8 mouse cellular contexts compared by ENCODE assay signal in genomic region chr1:82291151-82291797, GRCm38 (mm10). TPM values are rescaled to one million over a fixed set of nuclear protein-coding genes. Genes with fewer than 3 reads are reported as not detected.
DNase-seq lines count a peak whose midpoint lies in the region; ATAC-seq and TF ChIP-seq lines count a peak whose summit lies in the region.

Gene Irs1, minus strand, starts transcription at chr1:82291416.

- peak; percentile 86 for DNase-seq in cerebellum, adult 18-20 months
- peak; percentile 88 for DNase-seq in forebrain, postnatal 0 days
- DNase-seq in heart, postnatal 14 days = peak; percentile 85
- DNase-seq in kidney, postnatal 4 days = peak; percentile 86 to 93
- DNase-seq in thymus, postnatal 0 days (ENCODE audit: low spot score) = peak; percentile 18

- no peak for TF ChIP-seq CTCF in ES-Bruce4 (IDR thresholded peaks at IDR 0.05; ENCODE audit: low read depth, low read length)
- peak; percentile 57 for TF ChIP-seq CTCF in forebrain, postnatal 0 days (IDR thresholded peaks at IDR 0.05; ENCODE audit: low read depth)

- H3K9me3 ChIP-seq in ES-Bruce4 (replicated peaks; ENCODE audit: control insufficient read depth, insufficient read depth, low read length, poor library complexity, severe bottlenecking) = no peaks in the 10 kb centered on the region
- H3K9me3 ChIP-seq in forebrain, postnatal 0 days (ENCODE audit: low read length) = no peaks in the 10 kb centered on the region
- no peaks in the 10 kb centered on the region for H3K9me3 ChIP-seq in liver, embryonic 16.5 days (replicated peaks; ENCODE audit: control insufficient read depth, low read length)
- no peaks in the 10 kb centered on the region for H3K9me3 ChIP-seq in neural tube, embryonic 14.5 days (ENCODE audit: control insufficient read depth, low read length)

- intact Hi-C loops in heart, postnatal 14 days (cut with DNase I) = loop anchor here (1.0 to 10.0 kb wide), 4 partner anchors 88 to 775 kb away; no protein-coding TSS in a partner anchor

- no peak for TF ChIP-seq EP300 in ES-Bruce4 (IDR thresholded peaks at IDR 0.05; ENCODE audit: insufficient read depth, low read depth, low read length)

- peak; percentile 81 for ATAC-seq in forebrain, postnatal 0 days
- peak; percentile 87 for ATAC-seq in liver, embryonic 16.5 days (ENCODE audit: low read depth)
- peak; percentile 81 for ATAC-seq in neural tube, embryonic 14.5 days (ENCODE audit: low read depth)

- H3K4me2 ChIP-seq in forebrain, postnatal 0 days (ENCODE audit: low read depth) = peak within 1 kb of the TSS; percentile 72
- H3K4me2 ChIP-seq in liver, embryonic 16.5 days (ENCODE audit: low read depth, low read length) = peak within 1 kb of the TSS; percentile 53
- peak within 1 kb of the TSS; percentile 84 for H3K4me2 ChIP-seq in neural tube, embryonic 14.5 days (ENCODE audit: low read depth, low read length)

- peak within 1 kb of the TSS; percentile 77 for H3K9ac ChIP-seq in ES-Bruce4 (ENCODE audit: low read depth, poor library complexity, severe bottlenecking)
- peak within 1 kb of the TSS; percentile 76 for H3K9ac ChIP-seq in forebrain, postnatal 0 days
- peak within 1 kb of the TSS; percentile 50 for H3K9ac ChIP-seq in liver, embryonic 16.5 days (ENCODE audit: low read depth, low read length)
- peak within 1 kb of the TSS; percentile 85 for H3K9ac ChIP-seq in neural tube, embryonic 14.5 days (replicated peaks; ENCODE audit: low read depth, low read length)

- 1% methylated on average over 57 of the region's 60 CpGs for WGBS in forebrain, postnatal 0 days
- under 1% methylated on average over 55 of the region's 60 CpGs for WGBS in liver, embryonic 16.5 days (ENCODE audit: insufficient replicate concordance)
- under 1% methylated on average over 47 of the region's 60 CpGs for WGBS in neural tube, embryonic 14.5 days

- H3K4me3 ChIP-seq in ES-Bruce4 (ENCODE audit: low read depth, low read length) = peak within 1 kb of the TSS; percentile 88
- H3K4me3 ChIP-seq in forebrain, postnatal 0 days (ENCODE audit: low read depth, low read length) = peak within 1 kb of the TSS; percentile 88
- H3K4me3 ChIP-seq in liver, embryonic 16.5 days (ENCODE audit: low read depth, low read length) = peak within 1 kb of the TSS; percentile 60
- H3K4me3 ChIP-seq in neural tube, embryonic 14.5 days (ENCODE audit: low read depth, low read length) = peak within 1 kb of the TSS; percentile 72

- H3K36me3 ChIP-seq in ES-Bruce4 (ENCODE audit: control insufficient read depth, insufficient read depth, low read length, poor library complexity, severe bottlenecking) = no peaks in the 10 kb centered on the region
- H3K36me3 ChIP-seq in forebrain, postnatal 0 days (ENCODE audit: insufficient read depth) = peaks cover 4% of the 10 kb centered on the region; the same call in 1 of the 2 replicates
- no peaks in the 10 kb centered on the region for H3K36me3 ChIP-seq in liver, embryonic 16.5 days (ENCODE audit: control insufficient read depth, insufficient read depth)
- no peaks in the 10 kb centered on the region; the same call in 1 of the 2 replicates for H3K36me3 ChIP-seq in neural tube, embryonic 14.5 days (ENCODE audit: control insufficient read depth, insufficient read depth, low read length)

- no peak within 1 kb of the TSS for H3K27ac ChIP-seq in ES-Bruce4 (ENCODE audit: insufficient read depth, low read length)
- H3K27ac ChIP-seq in forebrain, postnatal 0 days (ENCODE audit: low read depth, low read length) = peak within 1 kb of the TSS; percentile 95
- peak within 1 kb of the TSS; percentile 72 for H3K27ac ChIP-seq in liver, embryonic 16.5 days (ENCODE audit: low read length)
- peak within 1 kb of the TSS; percentile 96 for H3K27ac ChIP-seq in neural tube, embryonic 14.5 days (ENCODE audit: low read depth, low read length)

- no peaks in the 10 kb centered on the region for H3K4me1 ChIP-seq in ES-Bruce4 (ENCODE audit: control insufficient read depth, insufficient read depth, low read length)
- peaks cover 17% of the 10 kb centered on the region; the same call in 1 of the 2 replicates for H3K4me1 ChIP-seq in forebrain, postnatal 0 days (ENCODE audit: insufficient read depth)
- H3K4me1 ChIP-seq in liver, embryonic 16.5 days (ENCODE audit: control insufficient read depth, low read depth, low read length) = no peaks in the 10 kb centered on the region; the same call in 1 of the 2 replicates
- H3K4me1 ChIP-seq in neural tube, embryonic 14.5 days (ENCODE audit: control insufficient read depth, insufficient read depth, low read length) = peaks cover 37% of the 10 kb centered on the region

- H3K27me3 ChIP-seq in ES-Bruce4 (ENCODE audit: control insufficient read depth, insufficient read depth, low read length, poor library complexity, severe bottlenecking) = no peaks in the 10 kb centered on the region
- H3K27me3 ChIP-seq in forebrain, postnatal 0 days (ENCODE audit: insufficient read depth, low read length) = no peaks in the 10 kb centered on the region
- H3K27me3 ChIP-seq in liver, embryonic 16.5 days (ENCODE audit: control insufficient read depth, insufficient read depth, low read depth, low read length) = peaks cover 52% of the 10 kb centered on the region
- H3K27me3 ChIP-seq in neural tube, embryonic 14.5 days (ENCODE audit: control insufficient read depth, insufficient read depth, low read length) = no peaks in the 10 kb centered on the region

- TF ChIP-seq POLR2A in ES-Bruce4 (IDR thresholded peaks at IDR 0.05; ENCODE audit: insufficient read depth, low read length) = no peak

RNA-seq across cellular contexts. Expression of gene Irs1, which starts in this region (rescaled TPM):
- 15.3 and 15.8 TPM in 2 replicates for polyA plus RNA-seq in ES-Bruce4 (2011; ENCODE audit: insufficient read depth, insufficient read length, low read depth, missing spikeins)
- total RNA-seq in forebrain, postnatal 0 days (2014; rRNA removed) = 32.7 and 45.3 TPM in 2 replicates
- polyA plus RNA-seq in forebrain, postnatal 0 days (2015; fragmentation: Nextera tagmentation; extraction: Ambion mirVana) = 3.0 and 4.4 TPM in 2 replicates
- total RNA-seq in heart, postnatal 14 days (2021) = 10 to 100 TPM; 37.5 to 38.0 TPM
- 1.5 and 1.7 TPM in 2 replicates for polyA plus RNA-seq in liver, embryonic 16.5 days (2015; fragmentation: Nextera tagmentation; extraction: Ambion mirVana)
- polyA plus RNA-seq in neural tube, embryonic 14.5 days (2014; fragmentation: Nextera tagmentation; extraction: Ambion mirVana) = 9.4 and 11.4 TPM in 2 replicates
- 0.53 and 0.72 TPM in 2 replicates for polyA plus RNA-seq in thymus, postnatal 0 days (2015; fragmentation: Nextera tagmentation; extraction: Ambion mirVana)

Comparison
In these comparisons a context has a peak if more than half of its experiments do, and no peak if none do; other contexts are left out.
1. Peak in DNase-seq in thymus, postnatal 0 days; RNA of the gene not detected or under 1 TPM.
2. DNase-seq: peak in every context shown above with its lines; median percentile 90 in kidney, postnatal 4 days; 88 in forebrain, postnatal 0 days; 86 in cerebellum, adult 18-20 months; 85 in heart, postnatal 14 days; 18 in thymus, postnatal 0 days.